Mouse (Mus musculus) embryo, embryonic 10.5 days (tissue): ENCODE measurements at regions not wholly inside any gene's neighbourhood (a gene's known extent, or its start where the extent isn't known, plus 50 kb on each side); places are given as distances from the start of the nearest gene placed in this dataset.
A peak's percentile ranks its signal among the peaks of the same experiment; 100 is the strongest.

Experiments used
- DNase-seq: peaks from one replicate; pipeline ENCODE4 v3.0.0-alpha.2; 2015; ENCODE audit warnings: low spot score

- no peak for DNase-seq
Observed at GRCm38 (mm10) chr1:89288921-89289320, 165.7 kb upstream of the Agap1 start.

GRCm38 (mm10) chr1:89296691-89297090, 157.9 kb upstream of the Agap1 start:
- DNase-seq, result no peak

- DNase-seq, result no peak
Observed at GRCm38 (mm10) chr1:89297766-89298165, 156.8 kb upstream of the Agap1 start.

GRCm38 (mm10) chr1:89301151-89301550, 153.5 kb upstream of the Agap1 start:
- no peak for DNase-seq

- no peak for DNase-seq
Observed at GRCm38 (mm10) chr1:89302368-89302951, 152.1 kb upstream of the Agap1 start.

GRCm38 (mm10) chr1:89305171-89305570, 149.4 kb upstream of the Agap1 start:
- DNase-seq, result no peak

GRCm38 (mm10) chr1:89308788-89309187, 145.8 kb upstream of the Agap1 start:
- no peak for DNase-seq

GRCm38 (mm10) chr1:89313064-89313463, 141.5 kb upstream of the Agap1 start:
- DNase-seq, result no peak

- no peak for DNase-seq
Observed at GRCm38 (mm10) chr1:89317897-89318296, 136.7 kb upstream of the Agap1 start.

- no peak for DNase-seq
Observed at GRCm38 (mm10) chr1:89318663-89319062, 135.9 kb upstream of the Agap1 start.

GRCm38 (mm10) chr1:89322621-89323020, 132.0 kb upstream of the Agap1 start:
- DNase-seq, result no peak

GRCm38 (mm10) chr1:89323091-89323490, 131.5 kb upstream of the Agap1 start:
- DNase-seq, result peak; percentile 83

- DNase-seq, result no peak
Observed at GRCm38 (mm10) chr1:89331352-89331751, 123.3 kb upstream of the Agap1 start.

GRCm38 (mm10) chr1:89332676-89333075, 121.9 kb upstream of the Agap1 start:
- no peak for DNase-seq

- no peak for DNase-seq
Observed at GRCm38 (mm10) chr1:89337861-89338260, 116.7 kb upstream of the Agap1 start.

- no peak for DNase-seq
Observed at GRCm38 (mm10) chr1:89342794-89343193, 111.8 kb upstream of the Agap1 start.

GRCm38 (mm10) chr1:89344546-89344945, 110.1 kb upstream of the Agap1 start:
- DNase-seq, result peak; percentile 62

- no peak for DNase-seq
Observed at GRCm38 (mm10) chr1:89347341-89347740, 107.3 kb upstream of the Agap1 start.

- no peak for DNase-seq
Observed at GRCm38 (mm10) chr1:89352936-89353335, 101.7 kb upstream of the Agap1 start.

GRCm38 (mm10) chr1:89359257-89359656, 95.3 kb upstream of the Agap1 start:
- no peak for DNase-seq

GRCm38 (mm10) chr1:89364547-89365305, 89.9 kb upstream of the Agap1 start:
- peak; percentile 13 for DNase-seq

- DNase-seq, result no peak
Observed at GRCm38 (mm10) chr1:89366891-89367290, 87.7 kb upstream of the Agap1 start.

GRCm38 (mm10) chr1:89373806-89374205, 80.8 kb upstream of the Agap1 start:
- no peak for DNase-seq

- DNase-seq, result no peak
Observed at GRCm38 (mm10) chr1:89374271-89374670, 80.3 kb upstream of the Agap1 start.
